Mouse (Mus musculus) forebrain, embryonic 14.5 days (tissue): ENCODE data around the gene Sebox. TPM values are rescaled to one million over a fixed set of nuclear protein-coding genes. Genes with fewer than 3 reads are reported as not detected.

ENCODE experiments used
- ATAC-seq: fragments of 200-750 bp; cut with Nextera tagmentation; 2 replicates; pipeline ENCODE4 v1.8.0; 2017; ENCODE audit warnings: mild to moderate bottlenecking, moderate library complexity
- DNase-seq: peaks from one replicate; pipeline ENCODE4 v3.0.0-alpha.2; 2015; ENCODE audit warnings: low spot score
- H3K27ac ChIP-seq: fragments of 300-500 bp; sonication (generic); 2 replicates; pipeline ENCODE4 v1.5.1; 2014; ENCODE audit warnings: low read depth, mild to moderate bottlenecking, control low read depth, low read length, moderate library complexity
- H3K27me3 ChIP-seq: fragments of 300-500 bp; sonication (generic); replicated peaks from 2 replicates; pipeline ENCODE4 v1.6.1; 2014; ENCODE audit warnings: low read length, control low read depth, mixed read lengths; ENCODE audit not compliant: control insufficient read depth, insufficient read depth
- H3K36me3 ChIP-seq: fragments of 300-500 bp; sonication (generic); 2 replicates; pipeline ENCODE4 v1.6.1; 2014; ENCODE audit warnings: low read length, control low read depth; ENCODE audit not compliant: control insufficient read depth, insufficient read depth
- H3K4me1 ChIP-seq: fragments of 300-500 bp; sonication (generic); 2 replicates; pipeline ENCODE4 v1.6.1; 2014; ENCODE audit warnings: antibody characterized with exemption, low read length, control low read depth; ENCODE audit not compliant: control insufficient read depth, insufficient read depth
- H3K4me2 ChIP-seq: fragments of 300-500 bp; sonication (generic); 2 replicates; pipeline ENCODE4 v1.6.1; 2014; ENCODE audit warnings: mild to moderate bottlenecking, control low read depth, low read length
- H3K4me3 ChIP-seq: fragments of 300-500 bp; sonication (generic); 2 replicates; pipeline ENCODE4 v1.5.1; 2014; ENCODE audit warnings: low read depth, low read length, control low read depth
- H3K9ac ChIP-seq: fragments of 300-500 bp; sonication (generic); 2 replicates; pipeline ENCODE4 v1.6.1; 2014; ENCODE audit warnings: mild to moderate bottlenecking, low read length, control low read depth, moderate library complexity
- H3K9me3 ChIP-seq: fragments of 300-500 bp; sonication (generic); replicated peaks from 2 replicates; pipeline ENCODE4 v1.6.1; 2016; ENCODE audit warnings: low read length, control low read depth, mixed read lengths; ENCODE audit not compliant: control insufficient read depth
- WGBS: fragments of 180-500 bp; shearing (Covaris S2); extraction: QIAGEN DNeasy Blood & Tissue Kit; methylation state at CpG from one replicate; pipeline ENCODE4 v1.1.7; 2014; 5-methylcytosine and 5-hydroxymethylcytosine counted together
- polyA plus RNA-seq: library from polyadenylated mRNA; unstranded; fragments of >200 nt; fragmentation: Nextera tagmentation; extraction: Ambion mirVana; gene quantifications from 2 replicates; pipeline ENCODE4 v1.2.1, GENCODE M21; 2014

The Sebox gene
- polyA plus RNA-seq, 1 experiment from 2014 or later: 0.66 TPM

GRCm38 (mm10) chr11:78505430-78505829 lies 2.2 kb downstream of the Sebox start:
- Histone ChIP-seq H3K4me2 (no peak overlapping the region), H3K9me3 (no peaks in the 10 kb centered on the region), H3K9ac (no peak overlapping the region), H3K27ac (no peak overlapping the region), H3K27me3 (no peaks in the 10 kb centered on the region), H3K36me3 (peaks cover 36% of the 10 kb centered on the region), H3K4me1 (no peaks in the 10 kb centered on the region), H3K4me3 (no peak overlapping the region)
- DNase-seq (no peak), ATAC-seq (no peak)
- WGBS: 81% methylated on average over 3 of the region's 3 CpGs

DNA sequence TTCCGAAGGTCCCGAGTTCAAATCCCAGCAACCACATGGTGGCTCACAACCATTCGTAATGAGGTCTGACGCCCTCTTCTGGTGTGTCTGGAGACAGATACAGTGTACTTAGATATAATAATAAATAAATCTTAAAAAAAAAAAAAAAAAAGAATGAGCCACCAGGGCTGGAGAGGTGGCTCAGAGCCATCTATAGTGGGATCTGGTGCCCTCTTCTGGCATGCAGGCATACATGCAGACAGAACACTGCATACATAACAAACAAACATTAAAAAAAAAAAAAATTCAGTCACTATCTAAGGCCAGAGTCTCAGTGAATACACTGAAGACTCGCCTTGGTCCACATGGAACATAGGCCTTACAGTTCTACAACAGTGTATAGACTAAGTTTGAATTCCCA lies 5.9 kb downstream of the Sebox start:
- Histone ChIP-seq H3K9me3 (no peaks in the 10 kb centered on the region), H3K9ac (no peak overlapping the region), H3K36me3 (peaks cover 36% of the 10 kb centered on the region), H3K4me3 (no peak overlapping the region), H3K27ac (no peak overlapping the region), H3K4me2 (no peak overlapping the region), H3K4me1 (peaks cover 8% of the 10 kb centered on the region; the same call in 1 of the 2 replicates), H3K27me3 (no peaks in the 10 kb centered on the region)
- 83% methylated on average over 5 of the region's 5 CpGs for WGBS
- ATAC-seq: no peak
- peak; percentile 46 for DNase-seq

- Histone ChIP-seq H3K9ac (peak within 1 kb of the TSS; percentile 97), H3K9me3 (no peaks in the 10 kb centered on the region), H3K36me3 (peaks cover 39% of the 10 kb centered on the region), H3K27ac (peak within 1 kb of the TSS; percentile 76), H3K4me3 (peak within 1 kb of the TSS; percentile 88), H3K4me2 (peak within 1 kb of the TSS; percentile 90), H3K27me3 (no peaks in the 10 kb centered on the region), H3K4me1 (peaks cover 8% of the 10 kb centered on the region; the same call in 1 of the 2 replicates)
- peak; percentile 97 for DNase-seq
- ATAC-seq: peak; percentile 96
- 1% methylated on average over 67 of the region's 67 CpGs for whole genome bisulfite sequencing
These were observed 9.0 kb downstream of the Sebox start, which contains the start of the genes Tmem199 and Poldip2 for GRCm38 (mm10) chr11:78512025-78512957. TSS of gene Tmem199 (minus strand) at chr11:78512172. TSS of gene Poldip2 (plus strand) at chr11:78512193.

- Histone ChIP-seq H3K27ac (no peak overlapping the region), H3K9me3 (no peaks in the 10 kb centered on the region), H3K9ac (peak overlapping the region; percentile 97), H3K4me2 (peak overlapping the region; percentile 90), H3K4me1 (peaks cover 8% of the 10 kb centered on the region; the same call in 1 of the 2 replicates), H3K27me3 (no peaks in the 10 kb centered on the region), H3K36me3 (peaks cover 39% of the 10 kb centered on the region), H3K4me3 (peak overlapping the region; percentile 88)
- ATAC-seq: no peak
- no peak for DNase-seq
- WGBS: 78% methylated on average over 3 of the region's 3 CpGs
These were observed 10.0 kb downstream of the Sebox start for GRCm38 (mm10) chr11:78513106-78513790.

GRCm38 (mm10) chr11:78515549-78516325 lies 12.5 kb downstream of the Sebox start:
- Histone ChIP-seq H3K36me3 (peaks cover 58% of the 10 kb centered on the region), H3K27me3 (no peaks in the 10 kb centered on the region), H3K9me3 (no peaks in the 10 kb centered on the region), H3K27ac (no peak overlapping the region), H3K4me1 (peaks cover 8% of the 10 kb centered on the region; the same call in 1 of the 2 replicates), H3K4me2 (no peak overlapping the region), H3K9ac (no peak overlapping the region), H3K4me3 (no peak overlapping the region)
- DNase-seq: no peak
- 62% methylated on average over 2 of the region's 2 CpGs for WGBS
- ATAC-seq: no peak

GRCm38 (mm10) chr11:78518931-78519330 lies 15.7 kb downstream of the Sebox start:
- Histone ChIP-seq H3K27ac (no peak overlapping the region), H3K4me3 (no peak overlapping the region), H3K36me3 (peaks cover 90% of the 10 kb centered on the region), H3K27me3 (no peaks in the 10 kb centered on the region), H3K4me1 (no peaks in the 10 kb centered on the region), H3K4me2 (no peak overlapping the region), H3K9me3 (no peaks in the 10 kb centered on the region), H3K9ac (no peak overlapping the region)
- DNase-seq: no peak
- 86% methylated on average over 10 of the region's 10 CpGs for WGBS
- ATAC-seq: no peak

DNA sequence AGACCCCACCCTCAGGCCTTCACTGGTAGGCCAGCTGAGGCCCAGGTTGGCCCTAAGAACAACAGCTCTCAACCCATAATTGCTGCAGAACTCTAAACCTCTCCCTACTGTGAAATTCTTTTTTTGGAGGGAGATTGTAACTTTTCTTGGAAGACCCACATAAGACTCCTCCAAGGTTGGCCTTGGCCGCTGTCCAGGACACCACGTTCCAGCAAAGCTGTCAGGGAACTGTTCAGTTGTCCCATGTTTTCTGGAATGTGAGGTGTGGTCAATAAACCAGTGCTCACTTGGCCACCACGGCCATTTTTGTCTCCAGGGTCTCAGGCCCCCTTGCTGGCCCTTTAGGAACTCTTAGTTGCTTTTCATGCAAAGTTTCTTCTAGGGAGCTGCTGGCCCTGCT lies 18.6 kb downstream of the Sebox start:
- DNase-seq (no peak), ATAC-seq (no peak)
- Histone ChIP-seq H3K4me2 (no peak overlapping the region), H3K9me3 (no peaks in the 10 kb centered on the region), H3K36me3 (peaks cover 96% of the 10 kb centered on the region), H3K9ac (no peak overlapping the region), H3K4me1 (no peaks in the 10 kb centered on the region), H3K27ac (no peak overlapping the region), H3K27me3 (no peaks in the 10 kb centered on the region), H3K4me3 (no peak overlapping the region)
- WGBS: 90% methylated on average over 3 of the region's 3 CpGs

DNA sequence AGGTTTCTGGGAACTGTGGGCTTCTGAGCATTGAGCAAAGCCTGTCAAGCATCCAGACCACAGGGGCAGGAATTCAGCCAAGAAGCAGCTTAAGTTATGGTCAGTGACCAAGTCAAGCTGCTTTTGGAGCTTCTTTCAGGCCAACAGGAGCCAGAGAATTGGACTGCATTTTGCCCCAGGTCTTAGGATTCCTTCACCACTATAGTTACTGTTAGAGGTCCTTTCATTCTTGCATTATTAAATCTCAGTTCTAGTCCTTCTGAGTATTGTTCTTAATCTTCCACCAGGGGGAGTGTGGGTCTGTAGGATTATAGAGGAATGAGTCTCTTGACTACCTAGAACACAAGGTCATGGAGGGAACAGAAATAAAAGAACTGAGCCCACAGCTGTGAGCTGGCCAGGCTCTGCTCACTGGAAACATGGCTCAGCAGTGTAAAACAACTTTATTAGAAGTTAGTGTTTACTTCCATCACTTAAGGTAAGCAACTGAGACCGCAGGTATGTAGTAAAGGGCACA lies 19.3 kb downstream of the Sebox start:
- H3K4me2 ChIP-seq: no peak overlapping the region
- H3K36me3 ChIP-seq: peaks cover 100% of the 10 kb centered on the region
- H3K27ac ChIP-seq: no peak overlapping the region; the same call in 1 of the 2 replicates
- no peak overlapping the region for H3K9ac ChIP-seq
- ATAC-seq (no peak), DNase-seq (peak; percentile 31)
- H3K4me3 ChIP-seq: no peak overlapping the region
- H3K4me1 ChIP-seq: no peaks in the 10 kb centered on the region
- WGBS: 97% methylated on average over 1 of the region's 1 CpGs
- no peaks in the 10 kb centered on the region for H3K27me3 ChIP-seq
- no peaks in the 10 kb centered on the region for H3K9me3 ChIP-seq
